ENCODE assay signal across 14 mouse cellular contexts in the genomic region with DNA sequence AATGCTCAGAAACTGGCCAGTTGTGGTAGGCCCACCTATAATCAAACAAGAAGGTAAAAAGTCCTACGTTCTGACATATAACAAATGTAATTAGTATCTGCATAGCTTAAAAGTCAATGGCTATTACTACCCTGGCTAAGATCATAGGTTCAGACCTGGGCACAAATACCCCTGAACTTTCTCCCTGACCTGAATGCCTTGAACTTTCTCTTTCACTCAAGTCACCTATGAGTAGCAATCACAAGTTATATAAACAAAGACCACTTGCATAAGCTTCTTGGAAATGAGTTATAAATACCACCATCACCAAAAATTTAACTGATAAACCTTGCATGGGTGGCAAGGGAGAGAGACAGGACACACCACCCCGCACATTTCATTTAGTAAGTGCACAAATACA.
"Had no signal": no experiment of that assay in that cellular context is flagged by ENCODE, and none has a peak within 500 bp of the region (broad histone marks: within the 10 kb centered on the region; RNA-seq: fewer than 3 reads in every experiment).

No protein-coding gene starts in this region.

- H3K4me1 ChIP-seq: midbrain, embryonic 10.5 days; midbrain, embryonic 12.5 days; neural tube, embryonic 12.5 days; stomach, embryonic 15.5 days had no signal

- H3K27me3 ChIP-seq: midbrain, embryonic 12.5 days; neural tube, embryonic 12.5 days; stomach, embryonic 15.5 days had no signal

- H3K9ac ChIP-seq: lung, embryonic 14.5 days; midbrain, embryonic 12.5 days; neural tube, embryonic 12.5 days; stomach, embryonic 15.5 days had no signal

- H3K36me3 ChIP-seq: stomach, embryonic 15.5 days had no signal

- DNase-seq: lung, adult 18-20 months; lung, embryonic 14.5 days; lung, postnatal 10 days; lung, postnatal 4 days; midbrain, embryonic 14.5 days; right cerebral cortex, postnatal 14 days; thymus, adult 2 months; thymus, postnatal 25 days; thymus, postnatal 4 days had no signal

- H3K4me3 ChIP-seq: midbrain, embryonic 10.5 days; midbrain, embryonic 12.5 days; neural tube, embryonic 12.5 days; stomach, embryonic 15.5 days had no signal

- H3K27ac ChIP-seq: midbrain, embryonic 10.5 days; midbrain, embryonic 12.5 days; neural tube, embryonic 12.5 days; stomach, embryonic 15.5 days; stomach, postnatal 0 days had no signal

- H3K4me2 ChIP-seq: lung, embryonic 14.5 days; midbrain, embryonic 12.5 days; neural tube, embryonic 12.5 days; stomach, embryonic 15.5 days had no signal

- H3K9me3 ChIP-seq: midbrain, embryonic 10.5 days; midbrain, embryonic 12.5 days; neural tube, embryonic 12.5 days; stomach, embryonic 15.5 days had no signal
